Mouse (Mus musculus) lung, embryonic 14.5 days (tissue): ENCODE data around the gene Cfap77. TPM values are rescaled to one million over a fixed set of nuclear protein-coding genes. Genes with fewer than 3 reads are reported as not detected.

Experiments used
- ATAC-seq: fragments of 200-750 bp; cut with Nextera tagmentation; 2 replicates; pipeline ENCODE4 v1.8.0; 2017; ENCODE audit warnings: mild to moderate bottlenecking, moderate TSS enrichment, moderate library complexity; ENCODE audit not compliant: insufficient read depth
- DNase-seq: peaks from one replicate; pipeline ENCODE4 v3.0.0-alpha.2; 2015
- H3K27ac ChIP-seq: fragments of 300-500 bp; sonication (generic); 2 replicates; pipeline ENCODE4 v1.5.1; 2014; ENCODE audit warnings: low read depth, mild to moderate bottlenecking, moderate library complexity
- H3K27me3 ChIP-seq: fragments of 300-500 bp; sonication (generic); 2 replicates; pipeline ENCODE4 v1.6.1; 2014; ENCODE audit warnings: low read length, control low read depth; ENCODE audit not compliant: insufficient read depth
- H3K36me3 ChIP-seq: fragments of 300-500 bp; sonication (generic); 2 replicates; pipeline ENCODE4 v1.6.1; 2014; ENCODE audit warnings: control low read depth; ENCODE audit not compliant: insufficient read depth
- H3K4me1 ChIP-seq: fragments of 300-500 bp; sonication (generic); 2 replicates; pipeline ENCODE4 v1.6.1; 2014; ENCODE audit warnings: antibody characterized with exemption, control low read depth; ENCODE audit not compliant: insufficient read depth
- H3K4me2 ChIP-seq: fragments of 300-500 bp; sonication (generic); 2 replicates; pipeline ENCODE4 v1.6.1; 2014; ENCODE audit warnings: mild to moderate bottlenecking
- H3K4me3 ChIP-seq: fragments of 300-500 bp; sonication (generic); 2 replicates; pipeline ENCODE4 v1.5.1; 2014; ENCODE audit warnings: low read depth, low read length
- H3K9ac ChIP-seq: fragments of 300-500 bp; sonication (generic); 2 replicates; pipeline ENCODE4 v1.6.1; 2014
- H3K9me3 ChIP-seq: fragments of 300-500 bp; sonication (generic); 2 replicates; pipeline ENCODE4 v1.6.1; 2016; ENCODE audit warnings: low read depth, low read length, control low read depth
- CTCF ChIP-seq: IDR thresholded peaks from 2 replicates; pipeline ENCODE4 v1.5.1; 2016; ENCODE audit warnings: antibody characterized with exemption, low read depth
- WGBS: fragments of 180-500 bp; shearing (Covaris S2); extraction: QIAGEN DNeasy Blood & Tissue Kit; methylation state at CpG from one replicate; pipeline ENCODE4 v1.1.7; 2014; 5-methylcytosine and 5-hydroxymethylcytosine counted together
- polyA plus RNA-seq: library from polyadenylated mRNA; unstranded; fragments of >200 nt; fragmentation: Nextera tagmentation; extraction: Ambion mirVana; gene quantifications from 2 replicates; pipeline ENCODE4 v1.2.1, GENCODE M21; 2014

The Cfap77 gene
- polyA plus RNA-seq, 1 experiment from 2014 or later, result 0.76 TPM

DNA sequence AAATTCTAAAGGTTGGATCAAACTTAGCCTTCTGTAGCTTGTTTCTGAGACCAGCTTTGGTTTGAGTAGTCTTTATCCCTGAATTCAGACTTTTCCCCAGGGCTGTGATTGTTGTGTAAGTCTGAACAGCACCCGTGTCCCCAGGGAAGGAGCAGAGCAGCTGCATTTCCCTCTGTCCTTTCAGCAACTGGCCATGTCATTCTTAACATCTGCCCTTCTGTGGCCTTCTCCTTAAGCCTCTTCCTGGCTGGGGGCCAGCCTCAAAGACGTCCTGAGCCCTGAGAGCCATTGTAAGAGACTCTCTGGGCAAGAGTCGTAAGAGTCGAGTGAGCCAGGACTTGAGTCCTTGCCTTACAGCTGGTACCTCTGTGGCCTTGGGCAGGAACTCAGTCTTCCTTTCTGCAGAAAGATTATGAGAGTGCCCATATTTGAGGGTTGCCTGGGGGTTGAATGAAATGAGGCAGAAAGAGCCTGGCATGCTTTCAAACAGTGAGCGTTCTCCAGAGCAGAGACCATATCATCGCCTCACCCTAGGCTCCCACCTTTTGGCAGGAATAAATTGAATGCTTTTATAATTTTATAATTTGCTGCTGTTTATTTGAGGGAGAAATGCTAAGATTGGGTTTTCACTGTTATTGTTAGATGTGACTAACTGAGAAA, 171.9 kb downstream of the Cfap77 start:
- Histone ChIP-seq H3K4me3 (no peak overlapping the region), H3K36me3 (peaks cover 63% of the 10 kb centered on the region), H3K27ac (no peak overlapping the region), H3K27me3 (no peaks in the 10 kb centered on the region), H3K4me1 (no peaks in the 10 kb centered on the region), H3K4me2 (no peak overlapping the region), H3K9ac (no peak overlapping the region), H3K9me3 (no peaks in the 10 kb centered on the region)
- peak; percentile 11 for DNase-seq
- no peak for TF ChIP-seq CTCF
- no peak for ATAC-seq
- WGBS, result 72% methylated on average over 6 of the region's 6 CpGs

DNA sequence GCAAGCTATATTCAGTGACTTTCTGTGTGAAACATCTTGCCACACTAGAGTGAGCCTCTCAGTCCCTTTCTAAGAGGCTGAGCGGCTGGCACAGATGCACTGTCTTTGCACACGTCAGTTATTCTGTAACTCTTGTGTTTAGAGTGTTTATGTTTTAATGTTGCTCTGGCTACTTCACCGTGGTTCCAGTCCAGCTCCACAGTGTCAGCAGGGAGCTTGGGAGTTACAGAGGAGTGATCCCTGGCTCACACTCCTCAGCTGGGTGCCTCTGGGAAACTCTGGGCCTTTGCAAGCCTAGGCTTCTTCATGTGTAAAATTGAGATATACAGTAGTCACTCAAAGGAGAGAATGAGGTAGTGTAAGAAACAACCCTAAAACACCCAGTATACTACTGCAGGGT, 172.8 kb downstream of the Cfap77 start:
- H3K4me2 ChIP-seq, result no peak overlapping the region
- TF ChIP-seq CTCF, result no peak
- H3K27me3 ChIP-seq, result no peaks in the 10 kb centered on the region
- no peaks in the 10 kb centered on the region for H3K9me3 ChIP-seq
- H3K27ac ChIP-seq, result no peak overlapping the region
- ATAC-seq, result no peak
- no peak overlapping the region for H3K4me3 ChIP-seq
- peaks cover 58% of the 10 kb centered on the region for H3K36me3 ChIP-seq
- no peak overlapping the region for H3K9ac ChIP-seq
- no peak for DNase-seq
- no peaks in the 10 kb centered on the region for H3K4me1 ChIP-seq
- 81% methylated on average over 3 of the region's 3 CpGs for WGBS

DNA sequence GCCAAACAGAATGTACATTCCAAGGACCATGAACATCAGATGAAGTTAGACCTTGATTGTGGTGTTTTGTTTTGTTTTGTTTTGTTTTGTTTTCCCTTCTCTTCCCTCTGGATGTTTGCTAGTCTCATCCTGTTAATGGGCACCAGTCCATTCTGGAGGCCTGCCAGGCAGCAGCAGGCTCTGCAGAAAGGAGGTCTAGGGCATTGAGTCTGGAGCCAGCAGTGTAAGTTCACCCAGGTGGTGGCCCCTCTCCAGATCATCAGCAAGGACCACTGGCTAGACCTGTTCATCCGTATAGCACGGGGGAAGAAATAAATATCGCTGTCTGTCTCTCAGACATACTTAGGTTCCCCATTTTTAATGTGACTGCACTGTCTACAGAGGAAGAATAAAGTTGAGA, 173.6 kb downstream of the Cfap77 start:
- Histone ChIP-seq H3K9ac (no peak overlapping the region), H3K36me3 (peaks cover 62% of the 10 kb centered on the region), H3K4me1 (no peaks in the 10 kb centered on the region), H3K4me3 (no peak overlapping the region), H3K9me3 (no peaks in the 10 kb centered on the region), H3K27me3 (no peaks in the 10 kb centered on the region), H3K4me2 (no peak overlapping the region), H3K27ac (no peak overlapping the region)
- TF ChIP-seq CTCF, result no peak
- WGBS, result 93% methylated on average over 3 of the region's 3 CpGs
- ATAC-seq, result no peak
- no peak for DNase-seq

Other genes starting within 250 kb of the Cfap77 start
- 27.8 and 29.0 TPM in 2 replicates for gene Gtf3c4, start 214.7 kb downstream of the Cfap77 start, polyA plus RNA-seq
- 15.6 and 16.5 TPM in 2 replicates for gene Ddx31, start 214.7 kb downstream of the Cfap77 start, polyA plus RNA-seq
- gene Barhl1, start 138.4 kb downstream of the Cfap77 start, polyA plus RNA-seq, result not detected in 2 replicates
- gene Ttf1, start 5.2 kb upstream of the Cfap77 start, polyA plus RNA-seq, result 10.2 and 10.7 TPM in 2 replicates
- 12.7 and 13.7 TPM in 2 replicates for gene Setx, start 69.1 kb upstream of the Cfap77 start, polyA plus RNA-seq
- 0.46 and 0.99 TPM in 2 replicates for gene Ntng2, start 197.9 kb upstream of the Cfap77 start, polyA plus RNA-seq